Mouse (Mus musculus) testis, adult 2 months (tissue): ENCODE data around the gene Rpl37.

Experiments
- CTCF ChIP-seq: fragments of 200-500 bp; IDR thresholded peaks from 2 replicates; pipeline ENCODE4 v1.5.1; 2012; ENCODE audit warnings: low read depth, mild to moderate bottlenecking, inconsistent platforms, low read length, moderate library complexity; ENCODE audit not compliant: control insufficient read depth, insufficient read depth, insufficient replicate concordance
- POLR2A ChIP-seq: fragments of 200-500 bp; IDR thresholded peaks from 2 replicates; pipeline ENCODE4 v1.6.1; 2012; ENCODE audit warnings: low read depth, mild to moderate bottlenecking, inconsistent platforms, low read length, moderate library complexity; ENCODE audit not compliant: control insufficient read depth

DNA sequence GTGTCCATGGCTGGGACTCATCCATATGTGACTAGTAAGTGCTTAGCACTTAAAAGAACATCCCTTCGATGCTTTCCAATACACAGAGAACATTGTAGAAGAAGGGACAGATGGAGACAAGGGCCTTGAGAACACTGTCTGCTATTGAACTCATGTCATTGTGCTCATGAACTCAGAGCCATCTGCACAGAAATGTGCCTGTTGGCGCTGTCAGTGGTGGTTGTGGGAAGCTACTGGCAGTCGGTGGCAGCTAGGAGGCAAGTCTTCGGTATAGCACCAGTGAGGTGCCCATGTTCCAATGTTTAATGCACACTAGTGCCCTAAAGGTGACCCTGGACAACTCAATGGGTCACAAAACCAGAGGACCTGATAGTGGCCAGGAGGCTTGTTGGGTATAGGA is 14.1 kb upstream of the Rpl37 start:
- no peak for TF ChIP-seq CTCF
- TF ChIP-seq POLR2A: no peak
